Mouse (Mus musculus): ENCODE data around the gene Pgpep1.

GRCm38 (mm10) chr8:70665599-70665998 lies 5.4 kb upstream of the Pgpep1 start:
- TF ChIP-seq POLR2A (IDR thresholded peaks at IDR 0.05; ENCODE audit: insufficient read length, low read depth), result no peak
- TF ChIP-seq MAX (IDR thresholded peaks at IDR 0.05; ENCODE audit: low read depth), result no peak
- TF ChIP-seq POLR2AphosphoS2 (IDR thresholded peaks at IDR 0.05; ENCODE audit: insufficient read length, low read depth), result no peak
- no peak for TF ChIP-seq MYOG (IDR thresholded peaks at IDR 0.05; ENCODE audit: control insufficient read depth in 1 of 3, insufficient read depth in 1 of 3, insufficient read length in 2 of 3, low read depth in 2 of 3)
- no peak for TF ChIP-seq E2F4 (IDR thresholded peaks at IDR 0.05; ENCODE audit: insufficient read depth)
- no peak for TF ChIP-seq CEBPB (IDR thresholded peaks at IDR 0.05; ENCODE audit: insufficient read depth, poor library complexity, severe bottlenecking)
- TF ChIP-seq USF1 (IDR thresholded peaks at IDR 0.05; ENCODE audit: low read depth), result no peak

All from myocyte (in vitro differentiated cells).